Mouse (Mus musculus) bone marrow, adult 2 months (tissue): ENCODE measurements at regions not wholly inside any gene's neighbourhood (a gene's known extent, or its start where the extent isn't known, plus 50 kb on each side); places are given as distances from the start of the nearest gene placed in this dataset.

ENCODE experiments used
- H3K27ac ChIP-seq: fragments of 200-500 bp; 2 replicates; pipeline ENCODE4 v1.5.1; 2012; ENCODE audit warnings: low read depth, mild to moderate bottlenecking, control low read depth, inconsistent platforms, low read length; ENCODE audit not compliant: control insufficient read depth, poor library complexity, insufficient read depth
- H3K4me1 ChIP-seq: fragments of 200-500 bp; 2 replicates; pipeline ENCODE4 v1.6.1; 2011; ENCODE audit warnings: low read length; ENCODE audit not compliant: control insufficient read depth, insufficient read depth
- H3K4me3 ChIP-seq: fragments of 200-500 bp; replicated peaks from 2 replicates; pipeline ENCODE3; 2011; ENCODE audit warnings: mild to moderate bottlenecking, low read depth, low read length, control low read depth; ENCODE audit not compliant: control insufficient read depth
- CTCF ChIP-seq: fragments of 200-500 bp; IDR thresholded peaks from 2 replicates; pipeline ENCODE4 v1.5.1; 2011; ENCODE audit warnings: low read length, control low read depth; ENCODE audit not compliant: control insufficient read depth, insufficient read depth
- POLR2A ChIP-seq: fragments of 200-500 bp; IDR thresholded peaks from 2 replicates; pipeline ENCODE4 v1.6.1; 2011; ENCODE audit warnings: low read depth, mild to moderate bottlenecking, control low read depth, low read length, borderline replicate concordance; ENCODE audit not compliant: control insufficient read depth
- WGBS: fragments of 180-500 bp; shearing (Covaris S2); methylation state at CpG from one replicate; pipeline ENCODE4 v1.1.7; 2018; 5-methylcytosine and 5-hydroxymethylcytosine counted together

- no peak for TF ChIP-seq CTCF
- no peak for TF ChIP-seq POLR2A
- Histone ChIP-seq H3K4me1 (no peaks in the 10 kb centered on the region), H3K4me3 (no peak overlapping the region), H3K27ac (no peak overlapping the region)
- 73% methylated on average over 7 of the region's 7 CpGs for WGBS
Observed at GRCm38 (mm10) chr1:129138783-129139182, 134.3 kb upstream of the Thsd7b start.

- Histone ChIP-seq H3K4me1 (no peaks in the 10 kb centered on the region), H3K27ac (no peak overlapping the region), H3K4me3 (no peak overlapping the region)
- WGBS, result 71% methylated on average over 1 of the region's 1 CpGs
- TF ChIP-seq POLR2A (no peak), CTCF (no peak)
Observed at GRCm38 (mm10) chr1:129106961-129107557, 166.0 kb upstream of the Thsd7b start.

- H3K4me1 ChIP-seq, result no peaks in the 10 kb centered on the region
- WGBS, result 78% methylated on average over 8 of the region's 8 CpGs
- TF ChIP-seq CTCF (no peak), POLR2A (no peak)
Observed at GRCm38 (mm10) chr1:129100997-129101396, 172.1 kb upstream of the Thsd7b start.

GRCm38 (mm10) chr1:129078274-129078673 is 194.8 kb upstream of the Thsd7b start:
- Histone ChIP-seq H3K27ac (no peak overlapping the region), H3K4me1 (no peaks in the 10 kb centered on the region), H3K4me3 (no peak overlapping the region)
- WGBS, result 52% methylated on average over 3 of the region's 3 CpGs
- TF ChIP-seq POLR2A, result no peak
- no peak for TF ChIP-seq CTCF

More at GRCm38 (mm10) chr1:129100997-129101396, 172.1 kb upstream of the Thsd7b start:
- Histone ChIP-seq H3K4me3 (no peak overlapping the region), H3K27ac (no peak overlapping the region)

GRCm38 (mm10) chr1:129057182-129057581 is 215.9 kb upstream of the Thsd7b start:
- 70% methylated on average over 6 of the region's 6 CpGs for WGBS
- TF ChIP-seq CTCF, result no peak
- TF ChIP-seq POLR2A, result no peak
- H3K27ac ChIP-seq, result no peak overlapping the region
- no peak overlapping the region for H3K4me3 ChIP-seq
- H3K4me1 ChIP-seq, result no peaks in the 10 kb centered on the region

- H3K4me3 ChIP-seq, result no peak overlapping the region
- H3K27ac ChIP-seq, result no peak overlapping the region
- TF ChIP-seq POLR2A (no peak), CTCF (no peak)
- H3K4me1 ChIP-seq, result no peaks in the 10 kb centered on the region
Observed at GRCm38 (mm10) chr1:129055252-129055651, 217.8 kb upstream of the Thsd7b start.

- TF ChIP-seq POLR2A, result no peak
- no peak for TF ChIP-seq CTCF
- Histone ChIP-seq H3K4me3 (no peak overlapping the region), H3K4me1 (no peaks in the 10 kb centered on the region), H3K27ac (no peak overlapping the region)
- WGBS, result 75% methylated on average over 5 of the region's 5 CpGs
Observed at GRCm38 (mm10) chr1:129033707-129034106, 239.4 kb upstream of the Thsd7b start.

- TF ChIP-seq POLR2A (no peak), CTCF (no peak)
- H3K4me3 ChIP-seq, result no peak overlapping the region
- no peaks in the 10 kb centered on the region for H3K4me1 ChIP-seq
- WGBS, result 68% methylated on average over 1 of the region's 1 CpGs
- no peak overlapping the region for H3K27ac ChIP-seq
Observed at GRCm38 (mm10) chr1:129005899-129006298, 267.2 kb upstream of the Thsd7b start.

GRCm38 (mm10) chr1:129002286-129002685 is 270.8 kb upstream of the Thsd7b start:
- no peak for TF ChIP-seq CTCF
- no peak for TF ChIP-seq POLR2A
- Histone ChIP-seq H3K27ac (no peak overlapping the region), H3K4me1 (no peaks in the 10 kb centered on the region), H3K4me3 (no peak overlapping the region)
- WGBS, result 59% methylated on average over 2 of the region's 2 CpGs
